Mouse (Mus musculus) lung, postnatal 14 days (tissue): Measurements from ENCODE around the gene Tiam2.

Experiments
- DNase-seq: peaks from one replicate; pipeline ENCODE4 v3.0.0; 2021

Gene Tiam2

DNA sequence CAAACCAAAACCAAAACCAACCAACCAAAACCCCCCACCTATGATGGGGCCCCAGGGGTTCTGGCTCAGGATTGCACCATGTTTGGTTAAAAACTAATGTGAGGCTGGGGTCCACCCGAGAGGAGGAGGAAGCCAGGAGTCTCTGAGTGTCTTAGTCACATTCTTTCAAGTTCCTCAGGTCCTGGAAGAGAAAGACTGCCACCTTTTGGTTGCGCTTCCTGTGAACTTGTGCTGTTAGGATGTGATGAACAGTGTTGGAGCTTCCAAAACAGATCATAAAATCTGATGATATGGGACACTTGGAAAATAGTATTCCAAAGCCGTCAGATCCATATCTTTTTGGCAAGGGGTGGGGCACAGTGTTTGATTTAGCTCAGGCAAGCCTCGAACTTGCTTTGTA is 174.6 kb downstream of the Tiam2 start:
- DNase-seq, result no peak

DNA sequence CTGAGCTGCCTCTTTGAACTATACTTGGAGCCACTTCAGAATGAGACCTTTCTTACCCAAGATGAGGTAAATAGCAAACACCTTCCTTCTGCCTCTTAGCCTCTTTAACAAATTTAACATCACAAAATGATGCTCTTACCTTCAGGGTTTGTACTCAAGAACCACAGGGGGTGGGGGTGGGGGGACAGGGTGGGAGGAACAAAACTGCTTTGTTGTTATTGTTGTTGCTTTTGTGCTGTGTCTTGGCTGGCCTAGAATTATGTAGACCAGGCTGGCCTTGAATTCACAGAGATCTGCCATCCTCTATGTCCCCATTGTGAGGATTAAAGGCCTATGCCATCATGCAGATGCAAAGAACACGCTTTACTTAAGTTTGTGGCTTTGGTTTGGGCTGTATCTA is 179.3 kb downstream of the Tiam2 start:
- DNase-seq, result no peak

GRCm38 (mm10) chr17:3506508-3506907 is 180.1 kb downstream of the Tiam2 start:
- no peak for DNase-seq

DNA sequence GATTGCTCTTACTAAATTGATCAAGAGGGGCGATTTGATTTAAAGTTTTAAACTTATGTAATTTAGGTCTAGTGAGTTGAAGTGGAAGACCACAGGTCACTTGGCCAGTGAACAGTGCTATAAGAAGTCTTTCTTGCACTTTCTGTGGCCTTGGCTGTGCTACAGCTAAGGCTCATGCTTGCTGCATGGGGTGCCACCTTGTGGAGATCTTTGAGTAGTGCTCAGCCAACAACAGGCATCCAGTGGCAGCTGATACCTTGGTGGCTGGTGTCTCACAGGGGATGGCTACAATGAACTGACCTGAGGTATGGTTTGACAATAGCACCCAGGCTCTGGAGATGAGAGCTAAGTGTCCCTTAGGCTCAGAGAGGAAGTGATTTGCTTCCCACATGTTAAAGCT is 183.5 kb downstream of the Tiam2 start:
- DNase-seq, result peak; percentile 61

DNA sequence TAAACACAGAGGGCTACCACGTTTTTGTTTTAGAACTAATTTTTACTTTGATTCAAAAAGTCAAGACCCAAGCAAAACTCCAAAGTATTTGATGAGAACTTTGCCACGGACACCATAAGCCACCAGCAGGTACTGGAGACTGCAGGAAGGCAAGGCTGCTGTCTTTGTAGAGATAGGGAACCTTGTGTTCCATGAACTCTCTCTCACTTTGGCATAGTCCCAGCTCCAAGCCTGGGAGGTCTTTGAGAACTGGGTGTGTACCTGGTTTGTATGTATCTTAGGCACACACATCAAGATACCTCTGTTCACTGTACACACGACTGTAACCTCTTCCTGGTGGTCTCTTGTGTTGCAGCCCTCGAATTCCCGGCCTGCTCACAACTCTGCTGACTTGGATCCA is 187.9 kb downstream of the Tiam2 start:
- no peak for DNase-seq

DNA sequence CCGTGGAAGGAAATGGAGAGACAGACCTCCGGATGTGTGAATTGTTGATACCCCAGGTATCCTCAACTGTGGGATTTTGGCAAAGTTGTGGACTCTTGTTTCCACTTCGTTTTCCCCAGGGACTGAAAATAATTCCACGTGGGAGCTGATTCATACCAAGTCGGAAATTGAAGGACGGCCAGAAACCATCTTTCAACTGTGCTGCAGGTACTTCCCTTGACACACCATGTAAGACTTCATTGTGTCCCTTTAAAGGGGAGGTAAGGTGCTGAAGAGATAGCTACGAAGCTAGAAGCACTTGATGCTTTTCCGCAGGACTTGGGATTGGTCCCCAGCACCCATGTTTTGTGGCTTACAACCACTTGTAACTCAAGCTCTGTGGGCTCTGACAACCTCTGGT is 189.5 kb downstream of the Tiam2 start:
- DNase-seq, result no peak

DNA sequence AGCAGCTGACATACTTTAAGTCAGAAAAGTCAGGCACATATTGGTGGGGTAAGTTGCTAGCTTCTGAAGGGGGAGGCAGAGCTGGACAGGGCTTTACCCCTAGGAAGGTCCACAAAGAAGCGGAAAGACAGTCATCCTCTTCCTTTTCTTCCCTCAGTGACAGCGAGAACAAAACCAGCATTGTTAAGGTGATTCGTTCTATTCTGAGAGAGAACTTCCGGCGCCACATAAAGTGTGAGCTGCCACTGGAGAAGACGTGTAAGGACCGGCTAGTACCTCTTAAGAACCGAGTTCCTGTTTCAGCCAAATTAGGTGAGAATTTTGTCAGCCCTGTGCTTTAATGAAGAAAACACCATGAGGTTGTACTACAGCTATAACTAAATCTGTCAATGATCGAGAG is 190.0 kb downstream of the Tiam2 start:
- DNase-seq, result no peak

- no peak for DNase-seq
Measured at GRCm38 (mm10) chr17:3520344-3520743, 194.0 kb downstream of the Tiam2 start.

GRCm38 (mm10) chr17:3527841-3528471 is 201.6 kb downstream of the Tiam2 start:
- DNase-seq, result no peak

DNA sequence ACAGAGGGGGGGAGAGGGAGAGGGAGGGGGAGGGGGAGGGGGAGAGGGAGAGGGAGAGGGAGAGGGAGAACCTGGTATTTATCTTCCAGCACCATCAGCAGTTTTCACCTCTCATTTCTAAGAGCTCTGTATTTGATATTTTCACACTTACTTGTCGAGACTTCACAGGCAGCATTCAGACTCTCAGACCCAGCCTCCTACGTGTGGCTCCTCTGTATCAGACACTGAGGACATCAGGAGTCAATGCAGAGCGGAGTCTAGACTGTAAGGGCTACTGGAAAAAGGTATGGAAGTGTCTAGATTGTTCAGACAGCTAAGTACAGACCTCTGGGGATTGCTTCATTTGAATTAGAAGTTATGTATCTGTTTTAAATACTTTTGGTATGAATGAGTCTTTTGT is 203.2 kb downstream of the Tiam2 start:
- DNase-seq, result no peak

GRCm38 (mm10) chr17:3530549-3530948 is 204.2 kb downstream of the Tiam2 start:
- no peak for DNase-seq

DNA sequence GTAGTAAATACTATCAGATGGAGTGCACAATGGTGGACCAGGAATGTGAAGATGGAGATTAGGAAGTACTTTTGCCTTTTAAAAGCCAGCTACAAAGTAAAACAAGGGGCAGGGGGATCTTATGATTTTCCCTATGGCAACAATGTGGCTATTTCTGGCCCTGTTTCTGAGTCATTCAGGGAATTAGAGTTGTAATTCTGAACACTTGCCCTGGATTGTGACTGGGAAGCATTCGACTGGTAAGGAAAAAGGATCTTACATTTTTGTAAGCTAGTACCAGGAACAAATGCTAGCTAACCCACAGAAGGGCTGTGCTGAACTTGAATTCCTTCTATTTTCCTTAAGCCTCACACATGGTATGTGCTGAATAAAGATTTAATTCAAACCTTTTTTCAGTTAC is 205.3 kb downstream of the Tiam2 start:
- DNase-seq, result no peak

DNA sequence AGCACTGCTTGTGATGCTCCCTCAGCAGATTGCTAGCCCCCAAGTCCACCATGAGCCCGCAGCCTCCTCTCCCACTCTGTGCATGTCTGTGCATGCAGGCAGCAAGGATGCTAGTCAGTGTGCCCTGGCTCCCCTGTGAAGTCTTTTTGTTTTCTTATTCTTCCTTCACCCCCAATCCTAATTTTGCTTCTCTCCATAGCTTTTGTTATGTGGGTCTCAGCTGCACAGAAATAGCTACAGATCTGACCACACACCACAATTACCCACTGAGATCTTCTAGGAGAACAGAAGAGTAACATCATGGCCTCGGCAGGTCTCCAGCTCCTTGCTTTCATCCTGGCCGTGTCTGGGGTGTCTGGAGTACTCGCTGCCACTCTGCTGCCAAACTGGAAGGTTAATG is 205.9 kb downstream of the Tiam2 start, which contains the start of gene Cldn20:
Cldn20 (plus strand) TSS at position 301 of the 400 bp plus-strand sequence.
- DNase-seq, result no peak

- DNase-seq, result peak; percentile 11
Measured at GRCm38 (mm10) chr17:3533425-3533824, 207.1 kb downstream of the Tiam2 start.

DNA sequence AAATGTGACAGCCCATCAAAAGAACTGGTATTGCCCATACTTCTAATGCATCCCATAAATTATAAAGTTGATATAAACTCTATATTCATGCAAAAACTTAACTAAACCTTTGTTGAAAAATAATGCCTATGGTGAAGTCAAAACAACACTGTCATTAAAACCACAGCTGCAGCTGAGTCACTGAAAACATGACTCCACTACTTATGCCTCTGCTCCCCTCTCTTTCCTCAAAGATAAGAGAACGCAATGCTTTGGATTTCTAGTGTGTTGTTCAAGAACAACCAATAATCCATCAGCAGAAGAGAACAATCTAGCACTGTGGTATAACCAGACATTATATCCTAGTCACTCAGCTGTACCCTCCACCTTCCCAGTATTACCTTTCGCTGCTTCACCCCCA is 213.9 kb downstream of the Tiam2 start:
- no peak for DNase-seq

DNA sequence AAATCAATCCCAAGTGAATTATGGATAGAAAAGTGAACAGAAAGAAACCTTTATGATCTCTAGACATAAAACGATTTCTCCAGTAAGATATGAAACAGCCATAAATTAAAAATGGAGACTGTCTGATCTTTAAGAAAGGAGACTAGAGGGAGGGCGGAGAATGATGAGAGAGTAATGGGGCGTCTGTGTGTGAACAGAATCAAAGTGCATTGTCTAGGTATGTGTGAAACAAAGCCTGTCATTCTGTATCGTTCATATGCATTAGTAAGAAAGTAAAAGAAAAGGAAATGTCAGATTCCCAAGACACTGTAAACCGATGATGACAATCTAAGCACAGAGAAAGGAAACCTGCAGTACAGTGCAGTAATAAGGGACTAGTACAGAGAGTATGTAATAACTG is 214.7 kb downstream of the Tiam2 start:
- DNase-seq, result no peak

- no peak for DNase-seq
Measured at GRCm38 (mm10) chr17:3547725-3548124, 221.4 kb downstream of the Tiam2 start.

DNA sequence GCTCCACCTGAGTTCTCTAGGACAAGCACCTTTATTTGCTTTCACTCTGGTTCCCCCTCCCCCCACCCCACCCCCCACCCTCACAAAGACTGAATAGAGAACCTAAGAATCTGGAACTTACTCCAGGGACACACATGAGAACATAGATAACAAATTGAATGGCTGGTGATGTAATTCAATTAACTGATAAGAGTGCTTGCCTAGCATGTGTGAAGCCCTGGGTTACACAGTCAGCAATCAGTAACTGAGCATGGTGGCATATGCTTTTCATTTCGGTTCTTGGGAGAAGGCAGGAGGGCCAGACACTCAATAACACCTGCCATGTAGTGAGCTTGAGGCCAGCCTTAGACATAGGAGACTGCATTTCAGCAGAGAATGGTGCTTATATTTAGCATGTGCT is 229.9 kb downstream of the Tiam2 start:
- no peak for DNase-seq

DNA sequence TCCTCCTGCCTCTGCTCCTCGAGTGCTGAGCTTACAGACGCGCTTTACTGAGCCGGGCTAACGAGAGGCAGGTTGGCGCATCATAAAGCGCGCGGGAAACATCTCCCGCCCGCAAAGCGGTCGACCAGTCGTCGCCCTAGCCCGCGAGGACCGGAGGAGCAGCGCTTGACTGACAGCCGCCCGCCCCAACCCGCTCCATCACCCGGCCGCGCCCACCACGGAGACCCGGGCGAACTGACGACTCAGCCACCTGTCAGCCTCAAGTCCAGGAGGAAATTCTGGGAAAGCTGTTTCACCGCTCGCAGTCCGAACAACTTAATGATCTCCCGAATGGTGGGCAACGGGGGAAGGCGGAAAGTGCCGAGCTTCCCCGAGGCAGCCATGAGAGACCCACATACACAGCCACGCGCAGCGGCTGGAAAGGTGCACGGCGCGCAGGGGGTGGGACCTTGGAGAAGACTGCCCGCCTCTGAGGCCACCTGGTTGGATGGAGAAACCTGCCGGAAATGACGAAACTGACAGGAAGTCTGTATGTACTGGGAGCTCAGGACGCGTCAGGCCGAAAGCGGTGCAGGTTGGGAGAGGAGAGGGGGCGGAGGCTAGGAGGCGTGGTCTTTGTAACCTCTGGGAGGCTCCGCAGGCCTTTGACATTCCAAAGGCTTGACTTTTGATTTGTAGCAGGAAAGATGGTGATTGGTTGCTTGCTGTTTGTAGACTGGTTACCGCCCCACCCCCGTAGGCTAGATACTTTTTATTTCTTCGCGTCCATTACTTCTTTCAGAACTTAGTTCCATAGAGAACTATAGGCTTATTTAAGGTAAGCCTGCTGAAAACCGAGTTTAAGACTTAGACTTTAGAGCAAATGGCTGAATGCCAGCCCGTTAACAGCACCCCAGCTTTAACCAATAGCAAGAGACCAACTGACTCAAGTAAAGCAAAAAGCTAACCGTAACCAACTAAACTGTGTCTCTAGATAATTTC is 231.2 kb downstream of the Tiam2 start, which contains the start of gene Tfb1m:
Tfb1m (minus strand) TSS at position 451 of the 981 bp plus-strand sequence.
- DNase-seq, result peak; percentile 98

DNA sequence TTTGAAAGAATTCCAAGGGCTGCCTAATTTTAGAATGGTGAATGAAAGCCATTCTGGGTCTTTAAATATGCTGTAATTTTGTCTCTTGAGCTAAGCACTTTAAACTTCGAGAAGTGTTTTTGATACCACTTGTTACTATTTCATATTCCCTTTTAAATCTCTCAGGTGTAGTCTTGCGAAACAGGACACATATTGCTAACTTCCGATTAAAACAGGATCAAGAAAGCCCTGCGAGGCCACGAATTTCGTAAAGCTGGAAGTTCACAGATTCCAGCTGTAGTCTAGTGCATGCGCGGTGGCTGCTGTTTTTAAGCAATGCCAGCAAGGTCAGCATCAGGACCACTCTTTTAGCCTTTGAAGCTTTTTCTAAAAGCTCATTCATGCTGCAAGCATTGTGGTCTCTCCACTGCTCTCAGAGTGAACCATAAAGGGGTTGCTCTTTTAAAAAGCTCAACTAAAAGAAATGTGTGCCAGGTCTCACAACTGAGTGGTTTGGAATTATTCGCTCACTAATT is 232.0 kb downstream of the Tiam2 start:
- peak; percentile 11 for DNase-seq

DNA sequence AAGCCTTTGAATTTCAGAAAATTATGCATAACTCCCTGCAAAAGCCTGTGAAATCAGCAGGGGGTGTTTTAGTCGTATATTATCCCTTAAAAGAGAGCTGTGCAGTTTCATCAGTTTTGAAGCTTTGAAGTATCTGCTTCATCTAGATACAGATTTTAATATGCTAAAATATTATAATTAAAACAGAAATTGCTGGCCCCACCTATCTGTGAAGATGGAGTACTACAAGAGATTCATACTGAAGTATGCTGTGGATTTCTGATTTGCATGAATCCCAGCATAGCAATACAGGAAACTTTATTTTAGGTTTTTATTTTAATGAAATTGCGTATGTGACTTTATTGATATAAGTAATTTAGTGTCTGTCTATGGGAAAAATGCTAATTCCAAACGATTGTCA is 234.2 kb downstream of the Tiam2 start:
- no peak for DNase-seq

- DNase-seq, result no peak
Measured at GRCm38 (mm10) chr17:3562405-3562804, 236.0 kb downstream of the Tiam2 start.

DNA sequence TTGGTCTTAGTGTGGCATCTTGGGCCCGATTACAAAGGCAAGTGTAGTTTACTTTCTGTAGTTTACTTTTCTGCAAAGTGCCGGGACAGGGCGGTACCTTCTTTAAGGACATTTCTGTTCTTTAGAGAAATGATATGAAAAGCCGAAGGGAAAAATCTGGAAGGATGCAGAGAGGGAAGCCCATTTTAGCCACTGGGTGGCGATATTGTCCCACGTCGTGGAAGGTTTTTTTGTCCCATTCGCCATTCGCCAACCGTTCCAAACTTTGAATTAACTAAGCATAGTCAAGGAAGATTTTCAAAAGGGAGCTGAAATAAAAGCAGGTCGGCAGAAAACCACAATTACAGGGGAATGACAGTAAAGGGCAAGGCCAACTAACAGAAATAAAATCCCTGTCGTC is 244.5 kb downstream of the Tiam2 start:
- DNase-seq, result peak; percentile 83
